Mouse (Mus musculus) neutrophil, adult 83 days (primary cell): ENCODE results near the gene Vmn1r60. TPM values are rescaled to one million over a fixed set of nuclear protein-coding genes. Genes with fewer than 3 reads are reported as not detected.

ENCODE experiments used
- total RNA-seq, 2 experiments: library from RNA; stranded (reverse); gene quantifications; one replicate each; pipeline ENCODE4 v1.2.4; 2023

Gene Vmn1r60
- not detected for total RNA-seq

DNA sequence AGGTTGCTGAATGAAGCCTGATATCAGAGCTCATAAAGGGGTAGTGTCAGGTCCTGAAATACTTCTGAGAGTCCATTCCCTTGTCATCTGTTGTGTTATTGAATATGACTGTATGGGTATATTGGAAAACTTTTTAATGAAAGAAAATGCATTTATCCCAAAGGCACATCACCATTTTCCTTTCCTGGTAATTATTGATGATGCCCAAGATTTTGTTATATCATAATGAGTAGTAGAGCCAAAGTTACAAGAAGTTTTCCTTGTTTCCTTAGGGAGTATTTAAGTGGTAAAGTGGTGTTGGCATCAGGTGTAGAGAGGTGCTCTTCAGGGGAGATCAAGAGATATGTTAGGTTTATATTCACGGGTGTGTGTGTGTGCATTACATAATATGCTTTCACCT lies at the start of gene Vmn1r60:
Vmn1r60 (minus strand) TSS at position 101 of the 400 bp plus-strand sequence.

DNA sequence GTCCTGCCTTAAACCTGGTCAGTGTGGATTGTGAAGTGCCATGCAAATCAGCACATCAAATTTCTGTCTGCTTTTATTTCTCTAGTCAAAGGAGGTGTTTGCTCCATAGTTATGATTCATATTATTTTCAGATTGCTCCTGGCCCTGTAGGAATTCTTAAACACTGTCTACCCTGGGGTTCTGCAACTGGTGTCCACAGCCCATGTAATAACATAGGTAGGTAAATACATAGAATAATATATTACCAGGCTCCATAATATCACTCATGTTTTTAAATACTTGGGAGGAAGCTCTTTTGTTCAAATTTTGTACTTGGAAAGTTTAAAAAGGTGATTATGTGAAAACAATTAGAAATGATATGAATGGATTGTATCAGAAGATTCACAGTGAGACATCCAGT lies 53.3 kb downstream of the Vmn1r60 start, which contains the start of gene Vmn2r28:
Vmn2r28 (minus strand) TSS at position 101 of the 400 bp plus-strand sequence.

Other genes starting within 250 kb of the Vmn1r60 start
- gene Gm5065, start 196.8 kb downstream of the Vmn1r60 start, total RNA-seq: not detected
- gene Nlrp2, start 196.3 kb downstream of the Vmn1r60 start, total RNA-seq: not detected
- gene Vmn1r58, start 133.9 kb downstream of the Vmn1r60 start, total RNA-seq: not detected
- gene Vmn1r59, start 90.5 kb downstream of the Vmn1r60 start, total RNA-seq: not detected
- not detected for gene Vmn2r28, start 53.4 kb downstream of the Vmn1r60 start, total RNA-seq
- gene Vmn1r61, start 66.0 kb upstream of the Vmn1r60 start, total RNA-seq: not detected
- not detected for gene Vmn1r62, start 126.3 kb upstream of the Vmn1r60 start, total RNA-seq